Mouse (Mus musculus): Measurements from ENCODE around the gene Ptgdr2.

GRCm38 (mm10) chr19:10904512-10904911, 32.4 kb upstream of the Ptgdr2 start:
- TF ChIP-seq CTCF (IDR thresholded peaks at IDR 0.05; ENCODE audit: borderline replicate concordance, insufficient read depth, low read length): no peak
- no peak for TF ChIP-seq POLR2A (IDR thresholded peaks at IDR 0.05; ENCODE audit: low read depth, low read length)
